Mouse (Mus musculus) kidney, adult 9 months (tissue): Measurements from ENCODE around the gene Hoxc13.

Experiments used
- DNase-seq: peaks from one replicate; pipeline ENCODE4 v3.0.0; 2022

The Hoxc13 gene

DNA sequence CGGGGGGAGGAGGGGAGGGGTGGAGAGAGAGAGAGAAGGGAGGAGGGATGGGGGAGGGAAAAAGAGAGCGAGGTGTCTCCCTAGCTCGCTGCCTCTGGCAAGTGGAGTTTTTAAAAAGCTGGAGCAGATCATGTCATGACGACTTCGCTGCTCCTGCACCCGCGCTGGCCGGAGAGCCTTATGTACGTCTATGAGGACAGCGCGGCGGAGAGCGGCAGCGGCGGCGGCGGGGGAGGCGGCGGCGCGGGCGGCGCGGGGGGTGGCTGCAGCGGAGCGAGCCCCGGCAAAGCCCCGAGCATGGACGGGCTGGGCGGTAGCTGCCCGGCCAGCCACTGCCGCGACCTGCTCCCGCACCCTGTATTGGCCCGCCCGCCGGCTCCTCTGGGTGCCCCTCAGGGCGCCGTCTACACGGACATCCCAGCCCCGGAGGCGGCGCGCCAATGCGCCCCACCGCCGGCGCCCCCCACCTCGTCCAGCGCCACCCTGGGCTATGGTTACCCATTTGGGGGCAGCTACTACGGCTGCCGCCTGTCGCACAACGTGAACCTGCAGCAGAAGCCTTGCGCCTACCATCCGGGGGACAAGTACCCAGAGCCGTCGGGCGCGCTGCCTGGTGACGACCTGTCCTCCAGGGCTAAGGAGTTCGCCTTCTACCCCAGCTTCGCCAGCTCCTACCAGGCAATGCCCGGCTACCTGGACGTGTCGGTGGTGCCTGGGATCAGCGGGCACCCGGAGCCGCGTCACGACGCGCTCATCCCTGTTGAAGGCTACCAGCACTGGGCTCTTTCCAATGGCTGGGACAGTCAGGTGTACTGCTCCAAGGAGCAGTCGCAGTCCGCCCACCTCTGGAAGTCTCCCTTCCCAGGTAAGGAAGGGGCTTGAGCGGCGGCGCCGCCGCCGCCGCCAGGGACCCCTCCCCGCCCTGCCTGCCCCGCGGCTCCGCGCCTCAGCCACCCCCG is at the start of gene Hoxc13:
Gene Hoxc13 (plus strand): TSS at position 51 of the 959 bp plus-strand sequence.
- DNase-seq = no peak

GRCm38 (mm10) chr15:102885803-102886202 is 35.1 kb upstream of the Hoxc13 start:
- no peak for DNase-seq

DNA sequence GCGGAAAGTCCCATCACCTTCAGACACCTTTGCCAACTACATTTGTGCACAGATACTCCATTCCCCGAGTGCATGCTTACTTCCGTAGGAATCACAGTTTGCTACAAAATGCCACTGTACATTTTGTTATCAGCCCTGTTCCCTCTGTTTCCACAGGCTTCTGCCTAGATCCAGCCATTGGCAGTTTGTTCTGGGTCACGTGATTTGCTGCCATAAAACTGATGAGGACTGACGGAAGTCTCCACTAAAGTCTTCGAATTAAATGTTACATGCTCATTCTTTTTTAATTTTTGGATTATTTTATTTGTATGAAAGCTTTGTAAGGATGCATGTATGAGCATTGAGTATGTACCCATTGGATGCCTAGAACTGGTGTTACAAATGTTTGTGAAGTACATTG is 25.8 kb upstream of the Hoxc13 start:
- DNase-seq = no peak

DNA sequence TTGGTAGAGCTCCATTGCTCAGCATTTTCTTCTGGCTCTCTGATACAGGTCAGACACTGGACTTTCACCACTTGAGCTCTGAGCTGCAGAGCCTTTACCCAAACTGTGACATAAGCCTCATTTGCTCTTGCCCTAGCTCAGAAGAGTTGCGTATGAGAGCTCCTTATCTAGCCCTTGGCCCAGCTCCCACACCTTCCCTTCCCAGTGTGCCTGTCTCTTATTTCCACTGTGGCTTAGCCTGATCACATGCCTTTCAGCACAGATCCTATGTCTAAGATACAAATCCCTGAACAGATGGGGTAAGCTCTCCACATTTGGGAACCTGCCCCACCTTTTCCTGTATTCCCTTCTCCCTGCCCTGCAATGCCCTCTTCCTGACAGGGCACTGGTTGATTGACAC is 16.0 kb upstream of the Hoxc13 start:
- no peak for DNase-seq

DNA sequence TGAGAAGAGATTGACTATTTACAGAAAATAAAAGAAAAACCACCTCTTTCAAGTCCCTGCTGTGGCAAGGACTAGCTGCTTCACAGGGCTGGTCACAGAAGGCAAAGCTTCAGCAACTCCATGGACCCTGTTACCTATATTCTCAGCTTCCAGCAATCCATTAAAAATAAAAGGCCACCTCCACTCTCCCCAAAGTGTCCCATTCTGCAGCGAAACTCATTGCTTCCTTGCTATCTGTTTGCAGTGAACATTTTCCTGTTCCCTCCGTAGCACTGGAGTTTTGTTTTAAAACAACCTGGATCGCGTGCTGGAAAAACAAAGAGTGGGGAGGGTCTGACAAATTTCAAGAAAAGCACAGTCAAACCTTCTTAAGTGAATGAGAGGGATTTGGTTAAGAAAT is 11.4 kb upstream of the Hoxc13 start:
- no peak for DNase-seq

DNA sequence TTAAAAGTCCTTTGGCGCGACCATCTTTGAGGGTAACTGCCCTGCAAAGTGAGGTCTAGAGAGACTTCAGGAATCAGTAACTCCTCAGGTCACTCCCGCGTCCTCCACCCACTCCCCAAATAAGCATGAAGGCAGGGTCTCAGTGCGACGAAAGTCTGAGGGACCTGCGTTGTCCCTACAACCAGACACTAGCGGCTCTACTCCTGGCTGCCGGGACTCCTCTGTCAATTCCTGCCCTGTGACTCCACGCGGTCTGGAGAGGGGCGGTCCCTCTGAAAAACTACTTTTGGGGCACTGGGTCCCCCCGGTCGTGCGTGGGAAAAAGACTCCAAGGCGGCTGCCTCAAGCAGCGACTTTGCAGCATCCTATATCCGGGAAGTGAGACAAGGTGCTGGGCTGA is 10.9 kb upstream of the Hoxc13 start:
- no peak for DNase-seq

DNA sequence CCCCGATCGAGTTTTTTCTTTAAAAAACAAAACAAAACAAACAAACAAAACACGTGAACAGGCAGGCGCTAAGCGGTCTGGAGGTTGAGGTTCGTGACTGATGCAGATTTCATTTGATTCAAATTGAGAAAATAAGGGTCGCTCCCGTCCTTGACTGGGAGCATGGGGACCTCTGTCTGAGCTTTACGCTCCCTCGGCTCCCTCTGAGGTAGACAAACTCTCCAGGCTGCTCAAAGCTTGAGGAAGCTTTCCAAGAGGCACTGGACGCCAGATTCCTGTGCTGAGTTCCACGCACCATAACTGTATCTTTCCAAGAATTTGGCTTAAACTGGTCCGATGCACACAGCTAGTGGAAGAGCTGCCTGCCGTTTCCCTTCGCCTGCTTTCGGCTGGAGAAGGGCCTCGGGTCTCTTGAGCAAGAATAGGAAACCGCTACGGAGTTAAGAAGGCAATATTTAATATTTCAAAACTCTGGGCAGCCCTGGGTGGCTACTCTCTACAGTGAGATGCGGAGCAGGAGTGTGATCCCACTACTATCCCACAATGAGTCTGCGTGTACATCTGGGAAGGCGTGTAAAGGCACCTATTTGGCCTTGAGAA is 10.3 kb upstream of the Hoxc13 start:
- no peak for DNase-seq

GRCm38 (mm10) chr15:102913038-102913585 is 7.8 kb upstream of the Hoxc13 start:
- no peak for DNase-seq

- no peak for DNase-seq
These were observed 2.8 kb upstream of the Hoxc13 start for GRCm38 (mm10) chr15:102917972-102918572.

DNA sequence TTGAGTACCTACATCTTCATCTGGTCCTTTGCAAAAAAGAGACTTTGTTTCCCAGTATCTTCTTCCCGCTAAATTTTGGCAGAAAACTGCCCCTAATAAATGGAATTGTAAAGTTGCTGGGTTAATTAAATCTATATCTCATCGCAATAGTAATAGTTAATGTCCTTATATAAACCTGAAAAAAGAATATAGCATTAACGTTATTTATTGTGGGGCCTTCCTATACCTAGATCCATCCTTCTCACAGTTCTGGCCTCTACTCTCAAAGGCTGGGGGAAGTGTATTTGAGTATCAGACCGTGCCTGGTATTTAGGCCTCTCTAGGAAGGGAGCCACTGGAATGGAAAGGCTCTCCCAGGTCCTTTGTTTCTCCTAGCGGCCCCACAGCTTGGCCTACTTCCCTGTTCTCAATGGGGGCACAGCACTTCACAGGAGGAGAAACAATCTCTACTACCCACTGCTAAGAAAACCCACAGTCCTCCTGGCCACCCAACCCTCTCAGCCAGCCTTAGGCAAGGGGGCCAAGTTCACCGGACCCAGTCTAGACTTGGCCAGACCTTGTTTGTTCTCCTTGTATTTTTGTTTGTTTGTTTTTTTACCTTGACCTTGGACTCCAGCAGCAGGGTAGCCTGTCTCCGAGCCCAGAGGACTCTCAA is 2.2 kb upstream of the Hoxc13 start:
- DNase-seq = no peak

- no peak for DNase-seq
These were observed 1.3 kb upstream of the Hoxc13 start for GRCm38 (mm10) chr15:102919336-102920180.

DNA sequence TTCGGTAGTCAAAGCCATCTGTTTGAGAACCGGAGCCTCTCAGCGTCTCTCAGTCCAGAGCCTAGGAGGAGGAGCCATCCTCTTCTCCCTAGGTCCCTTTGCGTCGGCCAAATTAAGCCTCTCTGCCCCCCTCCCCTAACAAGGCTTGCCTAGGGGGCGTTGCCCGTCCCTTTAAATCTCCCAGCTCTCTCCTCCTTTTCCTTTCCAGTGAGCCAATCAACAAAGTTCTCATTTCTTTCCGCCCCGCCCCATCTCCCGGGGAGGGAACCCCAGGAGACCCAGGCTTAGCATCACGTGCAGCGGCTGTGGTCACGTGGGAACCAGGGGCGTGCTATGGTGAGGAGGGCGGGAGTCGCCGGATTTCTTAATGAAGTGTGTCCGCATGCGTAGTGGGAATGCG is 284 bp upstream of the Hoxc13 start:
- peak; percentile 63 for DNase-seq

DNA sequence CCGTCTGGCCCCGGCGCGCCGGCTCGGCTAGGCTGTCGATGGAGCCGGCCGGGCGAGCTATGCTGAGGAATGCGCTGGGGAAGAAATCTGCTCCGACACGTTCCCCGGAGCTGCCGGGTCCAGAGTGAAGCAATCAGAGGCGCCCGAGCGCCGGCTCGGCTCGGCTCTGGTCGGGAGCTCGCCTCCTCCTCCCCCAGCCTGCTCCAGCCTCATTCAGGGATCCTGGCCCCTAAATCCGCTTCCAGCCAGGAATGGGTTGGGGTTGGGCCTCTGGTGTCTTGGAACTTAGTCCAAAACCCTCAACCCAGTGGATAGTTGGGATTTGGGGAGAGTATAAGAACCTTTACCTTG is 1.1 kb downstream of the Hoxc13 start:
- no peak for DNase-seq

GRCm38 (mm10) chr15:102922636-102923500 is 2.0 kb downstream of the Hoxc13 start:
- DNase-seq = no peak

- no peak for DNase-seq
These were observed 6.2 kb downstream of the Hoxc13 start for GRCm38 (mm10) chr15:102927032-102927645.

- DNase-seq = no peak
These were observed 10.9 kb downstream of the Hoxc13 start for GRCm38 (mm10) chr15:102931706-102932358.

- DNase-seq = no peak
These were observed 13.5 kb downstream of the Hoxc13 start for GRCm38 (mm10) chr15:102934438-102934837.

DNA sequence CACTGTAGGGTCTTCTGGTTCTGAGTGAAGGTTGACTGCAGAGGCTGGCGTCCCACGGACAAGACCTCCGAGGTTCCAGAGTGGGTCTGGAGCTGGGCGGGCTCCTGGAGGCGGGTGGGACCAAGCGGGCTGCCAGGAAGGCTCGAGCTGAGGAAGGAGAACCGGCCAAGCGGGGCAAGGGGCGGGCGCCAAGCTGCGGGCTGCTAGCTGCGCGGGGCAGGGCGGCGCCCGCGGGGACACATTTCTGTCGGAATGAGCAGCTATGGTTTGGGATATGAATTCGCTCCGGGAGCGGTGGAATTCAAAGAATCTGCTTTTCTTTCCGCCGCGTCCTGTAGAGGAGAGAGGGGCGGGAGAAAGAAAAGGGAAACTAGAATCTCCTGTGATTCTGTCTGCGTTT is 14.0 kb downstream of the Hoxc13 start:
- no peak for DNase-seq

DNA sequence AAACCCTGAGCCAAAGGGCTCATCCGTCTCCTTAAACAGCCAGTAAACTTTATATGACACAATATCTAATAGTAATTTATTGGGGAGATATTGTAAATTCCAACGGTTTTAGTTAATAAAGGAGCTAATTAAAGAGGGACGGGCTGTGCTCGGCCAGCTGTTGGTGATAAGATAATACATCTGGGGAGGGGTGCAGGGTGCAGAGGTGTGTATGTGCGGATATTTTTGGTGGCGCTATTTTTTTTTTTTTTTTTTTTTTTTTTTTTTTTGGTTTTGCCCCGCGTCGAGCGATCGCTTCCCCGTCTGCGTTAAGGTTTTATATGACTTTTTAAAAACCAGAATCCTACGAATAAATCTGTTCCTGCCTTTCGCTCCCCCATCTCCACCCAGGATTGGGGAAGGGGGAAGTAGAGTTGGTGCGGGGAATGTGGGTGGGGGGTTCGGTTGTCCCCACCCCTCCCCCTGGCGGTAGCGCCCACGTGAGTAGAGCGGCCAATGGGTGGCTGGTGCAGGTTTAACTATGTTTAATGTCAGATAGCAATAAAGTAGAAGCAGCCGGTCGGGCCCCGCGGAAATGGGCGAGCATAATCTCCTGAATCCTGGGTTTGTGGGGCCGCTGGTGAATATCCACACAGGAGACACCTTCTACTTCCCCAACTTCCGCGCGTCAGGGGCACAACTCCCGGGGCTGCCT is 15.5 kb downstream of the Hoxc13 start, which contains the start of gene Hoxc12:
Gene Hoxc12 (plus strand): TSS at position 479 of the 694 bp plus-strand sequence.
- DNase-seq = no peak
